Mouse (Mus musculus) kidney, embryonic 14.5 days (tissue): Measurements from ENCODE around the gene Med24. TPM values are rescaled to one million over a fixed set of nuclear protein-coding genes. Genes with fewer than 3 reads are reported as not detected.
"Not testable (repeated sequence)": the region's sequence is repeated elsewhere in the genome, so short reads cannot be mapped to it uniquely, and the experiment has no call there.

Source experiments
- ATAC-seq: fragments of 200-750 bp; cut with Nextera tagmentation; 2 replicates; pipeline ENCODE4 v1.8.0; 2017; ENCODE audit warnings: moderate number of reproducible peaks, mild to moderate bottlenecking, moderate TSS enrichment, moderate library complexity; ENCODE audit not compliant: low FRiP score, low TSS enrichment
- H3K27ac ChIP-seq: fragments of 300-500 bp; sonication (generic); 2 replicates; pipeline ENCODE4 v1.5.1; 2014; ENCODE audit warnings: low read depth, mild to moderate bottlenecking, low read length, moderate library complexity, mixed read lengths
- H3K27me3 ChIP-seq: fragments of 300-500 bp; sonication (generic); 2 replicates; pipeline ENCODE4 v1.6.1; 2014; ENCODE audit warnings: mild to moderate bottlenecking, low read length; ENCODE audit not compliant: control insufficient read depth, insufficient read depth
- H3K36me3 ChIP-seq: fragments of 300-500 bp; sonication (generic); 2 replicates; pipeline ENCODE4 v1.6.1; 2014; ENCODE audit warnings: low read length, mixed read lengths; ENCODE audit not compliant: control insufficient read depth, insufficient read depth
- H3K4me1 ChIP-seq: fragments of 300-500 bp; sonication (generic); 2 replicates; pipeline ENCODE4 v1.6.1; 2014; ENCODE audit warnings: low read length, mixed read lengths; ENCODE audit not compliant: control insufficient read depth, insufficient read depth
- H3K4me2 ChIP-seq: fragments of 300-500 bp; sonication (generic); replicated peaks from 2 replicates; pipeline ENCODE4 v1.6.1; 2014; ENCODE audit warnings: low read depth, mild to moderate bottlenecking, low read length
- H3K4me3 ChIP-seq: fragments of 300-500 bp; sonication (generic); 2 replicates; pipeline ENCODE4 v1.5.1; 2014; ENCODE audit warnings: mild to moderate bottlenecking, low read length
- H3K9ac ChIP-seq: fragments of 300-500 bp; sonication (generic); 2 replicates; pipeline ENCODE4 v1.6.1; 2014; ENCODE audit warnings: low read depth, mild to moderate bottlenecking, low read length, moderate library complexity
- H3K9me3 ChIP-seq: fragments of 300-500 bp; sonication (generic); 2 replicates; pipeline ENCODE4 v1.6.1; 2016; ENCODE audit warnings: low read length; ENCODE audit not compliant: control insufficient read depth
- WGBS: fragments of 180-500 bp; shearing (Covaris S2); extraction: QIAGEN DNeasy Blood & Tissue Kit; methylation state at CpG from one replicate; pipeline ENCODE4 v1.1.7; 2014; 5-methylcytosine and 5-hydroxymethylcytosine counted together
- polyA plus RNA-seq: library from polyadenylated mRNA; unstranded; fragments of >200 nt; fragmentation: Nextera tagmentation; extraction: Ambion mirVana; gene quantifications from 2 replicates; pipeline ENCODE4 v1.2.1, GENCODE M21; 2014

Med24 gene
- polyA plus RNA-seq, 1 experiment from 2014 or later: 59.1 TPM

DNA sequence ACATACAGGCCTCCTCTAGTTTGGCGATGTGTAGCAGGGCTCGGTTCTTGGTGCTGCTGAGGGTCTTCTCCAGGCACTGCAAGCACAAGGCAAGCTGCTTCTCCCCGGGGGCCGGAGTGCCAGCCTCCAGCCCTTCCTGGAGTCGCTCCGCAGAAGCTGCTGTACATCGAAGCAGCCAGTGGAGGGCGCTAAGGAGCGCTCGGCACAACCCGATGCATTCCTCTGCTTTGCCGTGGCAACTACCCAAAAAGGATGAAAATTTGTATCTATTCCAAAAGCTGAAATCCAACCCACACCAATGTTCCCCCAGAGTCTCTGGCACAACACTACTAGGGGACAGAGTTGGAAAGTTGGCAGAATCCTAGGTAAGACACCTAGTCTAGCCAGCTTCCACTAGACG lies 11.3 kb downstream of the Med24 start:
- Histone ChIP-seq H3K9me3 (no peaks in the 10 kb centered on the region), H3K4me3 (no peak overlapping the region), H3K4me2 (no peak overlapping the region), H3K4me1 (no peaks in the 10 kb centered on the region; the same call in 1 of the 2 replicates), H3K27ac (no peak overlapping the region), H3K27me3 (no peaks in the 10 kb centered on the region), H3K36me3 (peaks cover 27% of the 10 kb centered on the region), H3K9ac (no peak overlapping the region)
- 24% methylated on average over 13 of the region's 13 CpGs for WGBS
- no peak for ATAC-seq

DNA sequence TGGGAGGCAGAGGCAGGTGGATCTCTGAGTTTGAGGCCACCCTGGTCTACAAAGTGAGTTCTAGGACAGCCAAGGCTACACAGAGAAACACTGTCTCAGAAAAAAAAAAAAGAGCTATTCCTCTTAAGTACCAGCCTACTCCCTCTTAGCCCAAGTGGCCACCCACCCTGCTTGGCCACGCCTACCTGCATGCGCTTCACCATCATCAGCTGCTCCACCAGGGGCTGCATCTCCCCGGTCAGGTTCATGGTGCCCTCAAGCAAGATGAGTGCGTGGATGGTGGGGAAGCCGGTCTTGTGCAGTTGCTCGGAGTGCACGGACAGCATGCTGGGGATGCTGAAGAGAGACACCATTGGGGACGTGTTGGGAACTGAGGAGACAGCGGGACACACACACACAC lies 13.3 kb downstream of the Med24 start:
- no peak overlapping the region for H3K9ac ChIP-seq
- 95% methylated on average over 9 of the region's 9 CpGs for WGBS
- H3K4me1 ChIP-seq: no peaks in the 10 kb centered on the region; the same call in 1 of the 2 replicates
- no peak overlapping the region for H3K27ac ChIP-seq
- ATAC-seq: no peak
- H3K36me3 ChIP-seq: peaks cover 36% of the 10 kb centered on the region
- no peaks in the 10 kb centered on the region for H3K9me3 ChIP-seq
- H3K27me3 ChIP-seq: no peaks in the 10 kb centered on the region
- H3K4me2 ChIP-seq: no peak overlapping the region
- no peak overlapping the region for H3K4me3 ChIP-seq

DNA sequence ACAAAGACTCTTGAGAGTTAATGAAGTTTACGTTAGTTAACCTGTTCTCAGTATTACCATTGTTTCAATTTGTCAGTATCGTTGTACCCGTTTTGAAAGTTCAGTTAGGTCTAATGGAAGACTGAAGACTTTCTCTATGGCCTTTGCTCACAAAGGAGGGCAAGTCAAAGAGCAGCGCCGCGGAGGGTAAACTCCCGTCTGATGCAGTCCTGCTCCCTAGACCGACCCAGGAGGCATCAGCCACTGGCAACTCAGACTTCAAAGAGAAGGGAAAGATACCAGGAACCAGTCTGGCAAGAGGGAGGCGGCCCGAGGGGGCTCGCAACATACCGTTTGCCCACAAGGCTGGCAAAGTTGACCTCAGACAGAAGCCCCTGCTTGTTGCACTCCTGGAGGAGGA lies 15.5 kb downstream of the Med24 start:
- Histone ChIP-seq H3K4me2 (no peak overlapping the region), H3K9me3 (no peaks in the 10 kb centered on the region), H3K4me1 (peaks cover 20% of the 10 kb centered on the region), H3K27ac (no peak overlapping the region), H3K27me3 (no peaks in the 10 kb centered on the region), H3K36me3 (peaks cover 50% of the 10 kb centered on the region), H3K9ac (no peak overlapping the region), H3K4me3 (no peak overlapping the region)
- no peak for ATAC-seq
- WGBS: 77% methylated on average over 12 of the region's 12 CpGs

DNA sequence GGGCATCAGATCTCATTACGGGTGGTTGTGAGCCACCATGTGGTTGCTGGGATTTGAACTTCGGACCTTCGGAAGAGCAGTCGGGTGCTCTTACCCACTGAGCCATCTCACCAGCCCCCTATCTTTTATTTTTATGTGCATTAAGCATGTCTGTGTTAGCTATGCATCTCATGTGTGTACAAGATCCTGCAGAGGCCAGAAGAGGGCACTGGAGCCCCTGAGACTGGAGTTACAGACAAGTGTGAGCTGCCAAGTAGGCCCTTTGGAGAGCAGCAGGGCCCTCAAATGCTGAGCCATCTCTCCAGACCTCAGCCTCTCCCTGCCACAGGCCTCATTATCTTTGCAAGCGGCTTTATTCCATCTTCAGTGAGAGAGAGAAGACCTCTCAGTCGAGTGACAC lies 17.2 kb downstream of the Med24 start:
- H3K9me3 ChIP-seq, H3K27me3 ChIP-seq, H3K27ac ChIP-seq, H3K9ac ChIP-seq, H3K4me3 ChIP-seq, ATAC-seq, H3K4me2 ChIP-seq: not testable (repeated sequence)
- WGBS: 96% methylated on average over 6 of the region's 6 CpGs
- peaks cover 57% of the 10 kb centered on the region for H3K36me3 ChIP-seq
- H3K4me1 ChIP-seq: peaks cover 37% of the 10 kb centered on the region

DNA sequence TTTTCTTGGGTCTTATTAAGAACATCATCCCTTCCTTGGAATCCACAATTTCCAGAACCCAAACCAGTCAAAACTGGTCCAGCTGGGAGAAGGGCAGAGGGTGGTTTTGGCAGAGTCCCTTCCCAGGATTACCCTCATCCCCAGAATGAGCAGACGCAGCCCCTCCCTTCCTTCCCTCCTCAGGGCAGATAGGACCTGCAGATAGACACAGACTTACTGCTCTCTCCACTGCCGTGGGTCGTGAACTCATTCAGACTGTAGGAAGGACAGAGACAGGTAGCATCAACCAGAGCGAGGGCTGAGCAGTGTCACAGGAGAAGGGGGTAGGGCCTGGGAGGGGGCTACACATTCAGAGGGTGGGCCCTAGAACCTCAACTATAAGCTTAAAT lies 18.2 kb downstream of the Med24 start:
- WGBS: 68% methylated on average over 4 of the region's 4 CpGs
- no peak overlapping the region for H3K4me3 ChIP-seq
- H3K4me2 ChIP-seq: no peak overlapping the region
- H3K9ac ChIP-seq: 0 out of 2 replicates have a peak overlapping the region, but pooled peaks have one; percentile 12
- no peak for ATAC-seq
- no peaks in the 10 kb centered on the region for H3K27me3 ChIP-seq
- H3K9me3 ChIP-seq: no peaks in the 10 kb centered on the region
- H3K4me1 ChIP-seq: peaks cover 38% of the 10 kb centered on the region
- H3K27ac ChIP-seq: peak overlapping the region; percentile 37; the same call in 1 of the 2 replicates
- peaks cover 66% of the 10 kb centered on the region for H3K36me3 ChIP-seq

DNA sequence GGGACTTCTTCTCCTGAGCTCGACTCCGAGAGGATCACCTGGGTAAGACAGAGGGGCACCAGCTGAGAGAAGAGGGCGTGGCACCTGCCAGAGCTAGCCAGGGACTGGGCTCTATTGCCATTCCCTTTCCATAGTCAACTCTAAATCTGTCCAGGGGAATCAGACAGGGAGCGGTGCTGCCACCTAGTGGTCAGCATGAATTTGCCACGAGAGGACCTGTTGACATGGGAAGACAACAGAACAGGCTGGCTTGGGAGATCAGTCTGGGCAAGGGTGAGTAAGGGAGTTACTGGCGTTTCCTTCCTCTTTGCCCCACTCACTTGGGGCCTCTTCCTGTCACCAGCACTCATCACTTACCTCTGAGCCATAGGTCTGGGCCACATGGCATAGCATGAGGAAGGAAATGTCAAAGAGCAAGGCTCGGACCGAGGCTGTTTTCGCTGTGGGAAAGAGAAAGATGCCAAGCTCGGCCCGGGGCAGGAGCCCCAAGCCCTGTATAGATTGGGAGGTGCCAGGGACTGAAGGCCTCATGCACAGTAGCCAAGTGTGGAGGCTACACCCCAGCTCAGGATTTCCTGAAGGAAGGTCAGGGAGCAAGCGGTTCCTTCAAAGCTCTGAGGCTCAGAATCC lies 18.7 kb downstream of the Med24 start:
- Histone ChIP-seq H3K36me3 (peaks cover 63% of the 10 kb centered on the region), H3K9ac (peak overlapping the region; percentile 12), H3K4me3 (no peak overlapping the region), H3K27me3 (no peaks in the 10 kb centered on the region), H3K4me1 (peaks cover 42% of the 10 kb centered on the region), H3K9me3 (no peaks in the 10 kb centered on the region), H3K27ac (peak overlapping the region; percentile 74; the same call in 1 of the 2 replicates), H3K4me2 (0 out of 2 replicates have a peak overlapping the region, but pooled peaks have one; percentile 3)
- 49% methylated on average over 12 of the region's 12 CpGs for WGBS
- peak; percentile 13 for ATAC-seq

DNA sequence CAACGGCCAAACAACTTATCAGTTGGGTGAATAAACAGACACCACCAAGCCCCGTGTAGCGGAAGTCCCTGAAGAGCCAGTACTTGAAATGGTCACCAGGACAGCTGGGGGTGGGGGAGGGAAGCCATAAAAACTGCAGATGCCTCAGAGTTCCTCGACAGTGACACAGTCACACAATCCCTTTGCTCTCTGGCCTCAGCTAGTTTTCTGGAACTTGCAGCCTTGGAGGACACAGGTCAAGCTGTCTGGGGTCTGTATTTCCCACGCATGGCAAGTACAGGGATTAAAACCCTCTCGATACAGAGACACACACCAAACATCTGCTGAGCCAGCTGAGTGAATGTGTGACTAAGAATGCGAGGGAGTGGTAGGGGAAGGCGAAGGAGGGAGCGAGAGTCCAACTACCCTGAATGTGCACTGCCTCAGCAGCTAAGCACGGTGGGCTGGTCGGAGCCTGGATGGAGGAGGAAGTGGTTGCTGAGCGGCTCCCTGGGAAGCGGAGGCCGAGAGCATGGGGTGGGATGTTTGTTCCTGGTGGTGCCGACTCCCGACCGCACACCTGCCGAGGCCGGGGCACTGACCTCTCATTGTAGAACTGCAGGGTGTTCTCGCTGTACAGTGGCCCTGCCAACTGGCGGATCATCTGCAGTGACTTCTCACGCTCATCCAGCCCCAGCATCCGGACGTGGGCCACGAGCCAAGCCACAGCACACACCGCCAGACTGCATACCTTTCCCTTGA lies 20.1 kb downstream of the Med24 start:
- ATAC-seq: 0 out of 2 replicates have a peak, but pooled peaks have one; percentile 34

DNA sequence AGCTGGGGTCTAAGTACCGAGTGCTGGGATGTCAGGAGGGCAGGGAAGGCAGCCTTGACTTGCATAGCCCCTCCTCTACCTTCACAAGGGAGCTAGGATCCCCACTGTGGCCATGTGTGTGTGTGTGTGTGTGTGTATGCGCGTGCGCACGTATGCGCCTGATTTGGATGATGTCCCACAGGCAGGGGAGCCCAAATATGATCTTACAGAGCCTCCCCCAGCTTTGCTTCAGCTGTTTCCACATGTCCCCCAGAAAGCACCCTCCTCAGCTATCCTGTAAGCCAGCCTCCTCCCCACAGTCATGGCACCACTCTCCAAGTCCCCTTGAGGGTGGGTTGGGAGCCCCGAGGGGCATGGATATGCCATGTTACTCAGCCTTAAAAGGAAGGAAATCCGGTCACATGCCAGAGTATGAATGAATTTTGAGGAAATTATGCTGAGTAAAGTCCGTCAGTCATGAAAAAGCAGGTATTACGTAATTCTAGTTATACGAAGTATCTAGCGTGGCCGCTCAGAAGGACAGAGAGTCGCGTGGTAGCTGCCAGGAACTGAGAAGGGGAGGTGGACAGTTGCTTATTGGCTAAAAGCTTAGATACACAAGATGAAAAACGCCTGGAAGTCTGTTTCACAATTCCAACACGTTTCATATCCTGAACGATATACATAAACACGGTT lies 20.8 kb downstream of the Med24 start:
- 75% methylated on average over 19 of the region's 19 CpGs for WGBS
- peaks cover 57% of the 10 kb centered on the region for H3K36me3 ChIP-seq
- no peak for ATAC-seq
- H3K9me3 ChIP-seq: no peaks in the 10 kb centered on the region
- no peak overlapping the region for H3K4me3 ChIP-seq
- H3K27ac ChIP-seq: peak overlapping the region; percentile 74
- no peaks in the 10 kb centered on the region for H3K27me3 ChIP-seq
- peaks cover 55% of the 10 kb centered on the region for H3K4me1 ChIP-seq
- no peak overlapping the region for H3K4me2 ChIP-seq
- H3K9ac ChIP-seq: no peak overlapping the region

More for the DNA sequence above, 20.1 kb downstream of the Med24 start:
- no peak overlapping the region for H3K4me3 ChIP-seq
- H3K4me2 ChIP-seq: peak overlapping the region; percentile 8; the same call in 1 of the 2 replicates
- WGBS: 54% methylated on average over 26 of the region's 26 CpGs
- peaks cover 62% of the 10 kb centered on the region for H3K36me3 ChIP-seq
- no peaks in the 10 kb centered on the region for H3K27me3 ChIP-seq
- peaks cover 55% of the 10 kb centered on the region for H3K4me1 ChIP-seq
- no peaks in the 10 kb centered on the region for H3K9me3 ChIP-seq
- no peak overlapping the region for H3K9ac ChIP-seq
- peak overlapping the region; percentile 74 for H3K27ac ChIP-seq
